Mouse (Mus musculus): ENCODE results near the gene Atp5g1.

GRCm38 (mm10) chr11:96028130-96028529 is 47.3 kb downstream of the Atp5g1 start:
- TF ChIP-seq GATA1 (IDR thresholded peaks at IDR 0.05; ENCODE audit: low read length) (no peak), TAL1 (IDR thresholded peaks at IDR 0.05; ENCODE audit: low read length) (no peak)

Measured in erythroblast, embryonic 14.5 days (primary cell).